Mouse (Mus musculus) urinary bladder, adult 18-20 months (tissue): ENCODE data around the gene Gmpr2.

Experiments used
- DNase-seq, 2 experiments: peaks; one replicate each; pipeline ENCODE4 v3.0.0; 2022; ENCODE audit warnings: low spot score in 2 of 2, mixed read lengths in 2 of 2

The Gmpr2 gene

GRCm38 (mm10) chr14:55724411-55724871, 52.7 kb downstream of the Gmpr2 start:
- peak in 1 of 2 experiments; percentile 42 for DNase-seq

DNA sequence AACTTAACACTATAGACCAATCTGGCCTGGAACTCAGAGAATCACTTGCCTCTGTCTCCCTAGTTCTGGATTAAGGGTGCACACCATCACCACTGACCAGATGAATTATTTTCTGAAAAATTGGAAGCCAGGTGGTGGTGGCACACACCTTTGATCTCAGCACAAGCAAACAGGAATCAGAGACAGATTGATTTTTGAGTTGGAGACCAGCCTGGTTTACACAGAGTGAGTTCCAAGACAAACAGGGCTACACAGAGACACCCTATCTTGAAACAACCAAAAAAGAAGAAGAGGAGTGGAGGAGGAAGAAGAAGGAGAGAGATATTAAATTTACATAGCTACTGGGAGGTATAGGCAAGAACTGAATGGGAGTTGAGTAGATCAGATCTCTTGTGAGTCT, 54.5 kb downstream of the Gmpr2 start:
- DNase-seq, result no peak

DNA sequence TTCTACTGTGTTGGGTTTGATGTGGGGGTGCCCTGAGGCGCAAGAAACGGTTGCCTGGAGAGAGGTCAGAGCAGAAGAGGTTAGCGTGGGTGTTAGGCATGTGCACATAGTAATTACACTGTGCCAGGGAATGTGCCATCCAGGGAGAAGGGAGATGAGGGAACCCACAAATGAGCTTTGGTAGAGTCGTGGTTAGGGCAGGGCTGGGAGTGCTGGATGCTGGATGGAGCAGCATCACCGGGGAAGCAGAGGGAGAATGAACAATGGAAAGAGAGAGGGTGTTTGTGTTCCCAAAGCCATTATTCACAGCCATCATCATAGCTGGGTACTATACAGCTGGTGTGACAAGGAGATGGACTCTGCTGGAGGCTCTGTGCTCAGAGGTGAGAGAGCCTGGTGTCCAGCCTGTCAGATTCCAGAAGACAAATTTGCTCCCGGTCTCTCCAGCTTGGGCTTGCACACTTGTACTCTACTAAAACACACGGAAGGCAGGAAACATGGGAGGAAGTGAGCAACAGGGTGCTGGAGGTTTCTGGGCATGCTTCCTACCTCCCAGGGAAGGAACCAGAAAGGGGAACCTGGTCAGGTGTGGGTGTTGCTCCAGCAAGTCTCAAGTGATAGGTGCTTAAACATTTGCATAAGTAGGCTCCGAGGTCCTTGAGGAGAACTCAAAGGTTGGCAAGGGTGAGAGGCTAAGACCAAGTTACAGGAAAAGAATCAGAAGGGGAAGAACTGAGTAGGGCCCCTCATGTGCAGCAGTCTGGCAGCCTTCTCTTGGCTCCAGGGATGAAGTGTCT, 56.3 kb downstream of the Gmpr2 start:
- DNase-seq, result no peak
